Mouse (Mus musculus) cerebellum, adult 2 months (tissue): Measurements from ENCODE around the gene Gdpd5.

ENCODE experiments used
- CTCF ChIP-seq: fragments of 200-500 bp; IDR thresholded peaks from 2 replicates; pipeline ENCODE4 v1.5.1; 2011; ENCODE audit warnings: low read depth, mild to moderate bottlenecking, control low read depth, low read length, moderate library complexity, borderline replicate concordance; ENCODE audit not compliant: insufficient read depth
- POLR2A ChIP-seq: fragments of 200-500 bp; IDR thresholded peaks from 2 replicates; pipeline ENCODE4 v1.6.1; 2011; ENCODE audit warnings: low read length, control low read depth, borderline replicate concordance; ENCODE audit not compliant: insufficient read depth

GRCm38 (mm10) chr7:99380491-99381213 is 562 bp upstream of the Gdpd5 start:
- TF ChIP-seq POLR2A: no peak
- no peak for TF ChIP-seq CTCF
